Mouse (Mus musculus): Measurements from ENCODE around the gene 1700125H20Rik. TPM values are rescaled to one million over a fixed set of nuclear protein-coding genes. Genes with fewer than 3 reads are reported as not detected.

1700125H20Rik gene
- total RNA-seq, 2 experiments from 2014 or later: not detected

DNA sequence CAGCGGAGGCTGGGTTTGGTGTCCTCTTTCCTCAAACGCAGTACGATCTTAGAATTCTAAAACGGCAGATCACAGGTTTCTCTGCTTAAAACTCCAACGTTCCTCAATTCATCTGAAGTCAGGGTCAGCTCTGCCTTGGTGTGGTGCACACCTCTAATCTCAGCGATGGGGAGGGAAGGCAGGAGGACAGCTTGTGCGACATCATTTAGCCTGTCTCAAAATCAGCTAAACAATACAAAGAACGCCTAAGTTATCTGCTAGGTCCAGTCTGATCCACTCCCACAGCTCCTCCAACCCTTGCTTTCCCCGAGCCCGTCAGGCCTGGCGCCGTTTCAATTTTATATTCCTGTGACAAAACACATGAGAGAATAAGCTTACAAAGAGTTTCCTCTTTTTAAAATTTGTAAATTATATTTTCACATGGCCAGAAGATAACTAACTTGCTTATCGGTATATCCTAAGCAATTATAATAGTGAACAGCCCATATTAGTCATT lies 13.1 kb downstream of the 1700125H20Rik start:
- peak; percentile 11; the same call in 1 of the 2 replicates for ATAC-seq (ENCODE audit: poor library complexity, severe bottlenecking)

DNA sequence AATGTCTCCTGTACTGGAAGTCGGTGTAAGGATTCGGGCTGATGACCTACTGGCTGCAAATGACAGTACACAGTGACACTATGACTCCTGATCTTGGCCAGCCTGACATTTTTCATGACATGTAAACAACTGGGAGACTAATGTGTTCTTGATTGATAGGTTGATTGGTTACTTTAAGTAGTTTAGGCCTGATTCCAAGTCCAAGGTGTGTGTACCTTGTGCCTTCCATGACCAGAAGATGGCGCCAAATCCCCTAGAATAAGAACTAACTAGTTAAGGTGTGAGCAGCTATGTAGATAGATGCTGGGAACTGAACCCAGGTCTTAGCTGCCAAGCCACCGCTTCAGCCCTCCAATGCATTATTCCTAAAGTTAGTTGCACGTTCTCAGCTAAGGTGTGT lies 13.9 kb downstream of the 1700125H20Rik start:
- peak; percentile 76 for ATAC-seq (ENCODE audit: poor library complexity, severe bottlenecking)

GRCm38 (mm10) chr11:85184839-85185238 lies 14.6 kb downstream of the 1700125H20Rik start:
- no peak for ATAC-seq (ENCODE audit: poor library complexity, severe bottlenecking)

- ATAC-seq (ENCODE audit: poor library complexity, severe bottlenecking): no peak
These were observed 18.9 kb downstream of the 1700125H20Rik start for GRCm38 (mm10) chr11:85189110-85189509.

GRCm38 (mm10) chr11:85190741-85191140 lies 20.5 kb downstream of the 1700125H20Rik start:
- no peak for ATAC-seq (ENCODE audit: poor library complexity, severe bottlenecking)

DNA sequence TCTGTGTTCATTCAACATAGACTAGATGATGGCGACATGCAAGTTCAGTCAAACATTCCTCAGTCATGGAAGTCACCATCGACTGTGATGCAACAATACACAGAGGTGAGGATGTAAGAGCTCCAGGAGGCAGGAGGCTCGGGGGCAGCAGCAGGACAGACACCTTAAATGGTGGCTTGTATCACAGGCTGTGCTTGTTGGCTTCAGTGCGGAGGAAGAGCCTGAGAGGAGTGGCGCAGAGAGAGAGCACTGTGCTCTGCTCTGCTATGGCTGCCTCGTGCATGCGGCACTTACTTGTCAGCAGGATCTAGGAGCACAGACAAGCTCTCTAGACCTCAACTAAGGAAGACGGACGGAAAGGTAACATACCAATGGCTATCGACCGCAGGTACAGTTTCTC lies 24.0 kb downstream of the 1700125H20Rik start:
- ATAC-seq (ENCODE audit: poor library complexity, severe bottlenecking): no peak

DNA sequence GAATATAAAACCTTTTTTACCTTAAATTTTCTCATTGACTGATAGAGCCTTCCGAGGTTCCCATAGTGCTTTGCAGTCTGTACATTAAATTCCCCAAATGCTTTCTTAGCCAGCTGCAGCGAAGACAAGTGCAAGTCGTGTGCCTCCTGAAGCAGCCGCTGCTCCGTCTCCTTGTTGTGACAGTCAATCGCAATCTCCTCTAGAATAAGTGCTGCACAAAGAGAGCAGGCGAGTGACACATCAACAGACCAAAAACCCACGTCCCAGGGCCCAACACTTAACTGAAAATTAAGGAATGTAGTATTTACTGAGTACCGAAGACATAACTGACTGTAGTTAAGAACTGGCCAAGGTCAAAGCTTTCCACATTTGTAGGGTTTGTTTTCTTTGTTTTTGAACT lies 25.8 kb downstream of the 1700125H20Rik start:
- no peak for ATAC-seq (ENCODE audit: poor library complexity, severe bottlenecking)

- ATAC-seq (ENCODE audit: poor library complexity, severe bottlenecking): no peak
These were observed 28.7 kb downstream of the 1700125H20Rik start for GRCm38 (mm10) chr11:85198906-85199305.

DNA sequence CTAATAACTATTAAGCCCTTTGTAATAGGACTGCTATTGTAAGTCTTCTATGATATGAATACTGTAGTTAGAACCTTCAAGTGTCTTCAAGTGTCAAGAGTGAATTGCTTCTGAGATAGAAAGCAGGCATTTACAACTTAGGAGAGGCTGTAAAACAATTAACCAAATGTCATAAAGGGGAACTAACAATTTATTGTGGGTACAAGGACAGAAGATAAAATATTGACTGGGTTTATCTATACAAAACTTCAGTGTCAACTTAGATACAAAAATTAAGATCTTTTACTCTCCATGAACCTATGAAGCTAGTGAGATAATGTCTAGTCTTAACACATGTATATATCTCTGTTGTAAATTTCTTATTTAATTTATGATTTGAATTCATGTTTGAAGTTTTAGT lies 36.0 kb downstream of the 1700125H20Rik start:
- ATAC-seq (ENCODE audit: poor library complexity, severe bottlenecking): no peak

DNA sequence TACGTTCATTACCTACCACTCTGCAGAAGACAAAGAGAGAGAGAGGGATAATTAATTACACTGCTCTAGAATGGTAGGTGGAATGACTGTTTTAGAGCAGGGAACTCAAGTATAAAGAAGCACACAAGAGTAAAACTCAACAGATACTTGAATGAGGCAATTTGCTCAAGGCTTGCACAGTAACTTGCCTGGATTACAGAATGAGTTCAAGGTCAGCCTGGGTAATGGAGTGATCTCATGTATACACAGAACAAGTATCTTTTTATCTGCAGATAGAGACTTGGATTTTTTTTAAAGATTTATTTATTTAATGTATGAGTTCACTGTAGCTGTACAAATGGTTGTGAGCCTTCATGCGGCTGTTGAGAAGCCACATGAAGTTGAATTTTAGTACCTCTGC lies 40.9 kb downstream of the 1700125H20Rik start:
- ATAC-seq (ENCODE audit: poor library complexity, severe bottlenecking): no peak

GRCm38 (mm10) chr11:85213215-85213614 lies 43.0 kb downstream of the 1700125H20Rik start:
- no peak for ATAC-seq (ENCODE audit: poor library complexity, severe bottlenecking)

DNA sequence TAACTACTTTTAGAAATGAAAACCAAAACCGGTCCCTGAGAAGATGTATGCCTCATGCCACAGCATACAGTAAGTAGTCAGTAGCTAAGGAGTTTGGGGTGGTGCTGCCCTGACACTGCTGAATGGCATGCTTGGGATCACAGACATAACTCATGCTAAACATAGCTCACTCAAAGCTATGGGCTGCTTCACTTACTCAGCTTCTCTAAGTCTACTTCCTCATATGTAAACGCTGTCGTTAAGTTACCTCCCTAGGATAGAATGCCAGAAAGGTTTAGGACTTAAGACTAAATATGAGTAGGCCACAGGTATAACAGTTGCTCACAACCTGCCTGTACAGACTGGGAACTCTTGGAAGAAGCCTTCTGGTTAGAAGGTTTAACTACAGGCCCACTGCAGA lies 44.5 kb downstream of the 1700125H20Rik start:
- no peak for ATAC-seq (ENCODE audit: poor library complexity, severe bottlenecking)

DNA sequence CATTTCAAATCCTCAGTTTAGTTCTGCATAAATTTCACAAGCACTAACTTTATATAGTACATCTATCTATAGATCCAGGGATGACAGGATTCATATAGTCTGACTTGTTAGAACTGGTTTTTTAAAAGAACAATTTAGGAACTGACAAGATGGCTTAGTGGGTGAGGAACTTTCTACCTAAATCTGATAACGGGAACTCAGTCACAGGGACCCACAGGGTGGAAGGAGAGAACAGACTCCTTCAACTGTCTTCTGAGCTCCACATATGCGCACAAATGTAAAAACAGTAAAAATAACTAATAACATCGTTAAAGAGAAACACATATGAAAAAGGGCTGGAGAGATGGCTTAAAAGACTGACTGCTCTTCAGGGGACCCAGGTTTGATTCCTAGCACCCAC lies 48.8 kb downstream of the 1700125H20Rik start:
- no peak for ATAC-seq (ENCODE audit: poor library complexity, severe bottlenecking)

- ATAC-seq (ENCODE audit: poor library complexity, severe bottlenecking): no peak
These were observed 52.4 kb downstream of the 1700125H20Rik start for GRCm38 (mm10) chr11:85222561-85222960.

DNA sequence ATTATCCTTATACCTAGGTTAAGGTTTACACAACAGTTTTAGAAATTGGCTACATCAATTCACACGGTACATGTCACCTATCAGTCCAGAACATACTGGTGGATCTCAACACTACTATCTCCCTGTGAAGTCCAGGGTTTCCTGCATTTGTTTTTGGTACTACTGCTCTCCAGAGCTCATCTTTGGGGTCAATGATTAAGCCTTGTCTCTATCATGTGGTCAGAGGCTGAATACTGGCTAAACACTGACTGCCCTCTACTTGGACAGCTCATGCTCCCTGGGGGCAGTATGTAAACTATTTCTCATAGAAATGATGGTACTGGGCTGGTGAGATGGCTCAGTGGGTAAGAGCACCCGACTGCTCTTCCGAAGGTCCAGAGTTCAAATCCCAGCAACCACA lies 53.0 kb downstream of the 1700125H20Rik start:
- no peak for ATAC-seq (ENCODE audit: poor library complexity, severe bottlenecking)

Other genes with a start within 250 kb of the 1700125H20Rik start
- gene Car4, start 212.6 kb upstream of the 1700125H20Rik start, total RNA-seq (2015): not detected in 2 replicates
- gene Car4, start 212.6 kb upstream of the 1700125H20Rik start, total RNA-seq (2017): not detected in 2 replicates
- gene Usp32, start 30.2 kb upstream of the 1700125H20Rik start, total RNA-seq (2015): 24.9 and 27.3 TPM in 2 replicates
- 22.0 and 45.3 TPM in 2 replicates for gene Usp32, start 30.2 kb upstream of the 1700125H20Rik start, total RNA-seq (2017)
- 31.3 and 32.5 TPM in 2 replicates for gene Appbp2, start 64.7 kb downstream of the 1700125H20Rik start, total RNA-seq (2015)
- 20.7 and 25.5 TPM in 2 replicates for gene Appbp2, start 64.7 kb downstream of the 1700125H20Rik start, total RNA-seq (2017)
- 27.5 and 30.6 TPM in 2 replicates for gene Ppm1d, start 140.8 kb downstream of the 1700125H20Rik start, total RNA-seq (2015)
- 13.2 and 14.0 TPM in 2 replicates for gene Ppm1d, start 140.8 kb downstream of the 1700125H20Rik start, total RNA-seq (2017)
- gene Bcas3, start 182.8 kb downstream of the 1700125H20Rik start, total RNA-seq (2015): 14.5 and 17.5 TPM in 2 replicates
- 10.7 and 12.8 TPM in 2 replicates for gene Bcas3, start 182.8 kb downstream of the 1700125H20Rik start, total RNA-seq (2017)